Mouse (Mus musculus) liver, adult (tissue): ENCODE data around the gene Bbs9.

Experiments used
- GATA4 ChIP-seq: IDR thresholded peaks from 2 replicates; pipeline ENCODE4 v1.6.1; 2014; ENCODE audit warnings: mild to moderate bottlenecking, low read length; ENCODE audit not compliant: insufficient replicate concordance

The Bbs9 gene

DNA sequence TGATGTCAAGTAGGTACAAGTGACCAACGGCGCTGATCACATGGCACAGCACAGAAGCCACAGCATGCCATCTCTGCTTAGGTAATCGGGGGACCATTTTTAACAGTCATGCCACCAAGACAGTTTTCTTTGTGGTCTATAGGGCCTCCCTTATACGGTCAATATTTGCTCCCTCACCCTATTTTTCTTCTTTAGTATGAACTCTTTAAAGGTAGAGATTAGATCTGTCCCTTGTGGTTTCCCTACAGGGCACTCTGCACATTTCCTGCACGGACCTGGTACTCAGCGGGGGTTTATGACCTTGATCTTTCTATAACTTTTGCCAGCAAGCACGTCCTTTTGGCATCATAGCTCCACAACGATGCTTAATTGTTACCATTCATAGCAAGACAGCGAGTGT, 316.2 kb downstream of the Bbs9 start:
- no peak for TF ChIP-seq GATA4

DNA sequence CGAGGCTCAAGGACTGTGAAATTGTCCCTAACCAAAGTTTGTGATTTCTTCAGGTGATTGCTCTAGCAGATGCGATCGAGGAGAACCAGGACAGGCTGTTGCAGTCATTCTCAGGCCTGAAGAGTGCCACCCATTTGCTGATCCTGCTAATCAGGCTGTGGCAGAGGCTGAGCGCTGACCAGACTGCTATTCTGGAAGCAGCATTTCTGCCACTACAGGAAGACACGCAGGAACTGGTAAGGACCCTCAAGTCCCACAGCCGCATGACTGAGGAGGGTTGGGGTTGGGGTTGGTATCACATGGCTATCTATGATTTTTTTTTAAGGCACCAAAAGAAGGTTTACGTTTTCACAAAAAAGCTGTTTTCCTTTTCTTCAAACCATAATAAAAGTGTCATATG, 318.2 kb downstream of the Bbs9 start:
- no peak for TF ChIP-seq GATA4

DNA sequence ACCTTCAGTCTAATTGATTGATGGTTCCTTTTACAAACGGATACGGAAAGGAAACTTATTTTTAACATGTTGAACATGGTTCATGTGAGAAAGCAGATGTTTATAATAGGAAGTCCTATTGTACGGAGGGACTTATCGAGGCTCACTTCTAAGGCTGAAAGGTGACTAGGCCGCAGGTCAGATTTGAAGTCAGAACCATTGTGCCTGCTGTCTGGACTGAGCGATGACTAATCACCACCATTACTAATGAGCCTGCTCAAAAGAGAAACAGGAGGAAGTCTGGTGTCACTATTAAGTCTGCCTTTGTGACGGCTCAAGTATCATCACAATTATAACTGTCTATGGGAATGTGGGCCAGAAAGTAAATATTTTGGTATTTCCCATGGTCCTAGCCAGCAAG, 325.2 kb downstream of the Bbs9 start:
- TF ChIP-seq GATA4, result peak; percentile 69; the same call in 1 of the 2 replicates

DNA sequence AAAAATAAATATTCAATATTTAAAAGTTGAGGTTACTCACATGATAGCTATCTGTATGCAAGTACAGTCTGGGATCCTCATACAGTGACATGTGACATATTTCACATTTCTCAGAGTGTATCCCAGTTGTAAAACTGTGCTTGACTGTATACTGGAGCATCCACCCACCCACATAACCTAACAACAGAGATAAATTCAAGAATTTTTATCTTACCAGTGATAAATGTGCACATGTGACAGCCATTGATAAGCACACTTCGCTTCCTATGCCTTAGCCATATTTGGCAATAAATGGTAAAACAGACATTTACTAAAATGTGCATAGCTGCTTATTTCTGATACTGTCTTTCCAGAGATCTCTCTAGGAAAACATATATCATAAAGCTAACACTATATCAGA, 330.5 kb downstream of the Bbs9 start:
- TF ChIP-seq GATA4, result no peak

DNA sequence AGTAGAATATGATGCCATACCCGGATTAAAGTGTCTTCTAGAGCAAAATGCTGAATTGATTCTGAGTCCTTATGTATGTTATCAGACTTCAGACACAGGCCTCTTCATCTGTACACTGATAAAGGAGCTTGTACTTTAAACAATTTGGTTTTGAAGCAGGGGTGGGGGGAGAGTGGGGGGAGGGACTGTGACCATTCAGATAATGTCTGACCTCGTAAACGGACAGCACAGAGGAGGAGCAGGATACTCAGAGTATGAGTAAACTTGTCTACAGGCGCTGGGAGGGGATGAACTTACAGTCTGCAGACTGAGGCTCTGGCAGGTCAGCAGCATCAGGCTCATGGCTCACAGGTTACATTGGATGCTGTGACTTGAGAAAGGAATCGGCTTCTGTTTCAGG, 331.0 kb downstream of the Bbs9 start:
- TF ChIP-seq GATA4, result no peak

DNA sequence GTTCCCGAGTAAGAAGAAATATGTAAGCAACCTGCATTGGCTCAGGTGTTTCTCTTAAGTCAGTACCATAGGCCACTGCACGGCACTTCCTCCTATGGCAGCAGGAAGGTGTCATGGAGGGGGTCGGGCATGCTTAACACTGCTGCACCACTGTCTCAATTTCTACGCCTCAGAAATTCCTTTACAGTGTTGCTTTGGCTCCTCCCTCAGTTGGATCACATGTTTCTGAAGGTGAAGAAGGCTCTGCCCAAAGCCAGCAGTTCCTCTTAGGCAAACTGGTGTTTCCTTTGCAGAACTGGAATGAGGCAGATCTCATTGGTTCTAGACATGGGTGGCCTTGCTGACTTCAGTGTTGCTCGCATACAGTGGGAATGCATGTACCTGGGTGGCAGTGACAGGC, 332.2 kb downstream of the Bbs9 start:
- TF ChIP-seq GATA4, result no peak

DNA sequence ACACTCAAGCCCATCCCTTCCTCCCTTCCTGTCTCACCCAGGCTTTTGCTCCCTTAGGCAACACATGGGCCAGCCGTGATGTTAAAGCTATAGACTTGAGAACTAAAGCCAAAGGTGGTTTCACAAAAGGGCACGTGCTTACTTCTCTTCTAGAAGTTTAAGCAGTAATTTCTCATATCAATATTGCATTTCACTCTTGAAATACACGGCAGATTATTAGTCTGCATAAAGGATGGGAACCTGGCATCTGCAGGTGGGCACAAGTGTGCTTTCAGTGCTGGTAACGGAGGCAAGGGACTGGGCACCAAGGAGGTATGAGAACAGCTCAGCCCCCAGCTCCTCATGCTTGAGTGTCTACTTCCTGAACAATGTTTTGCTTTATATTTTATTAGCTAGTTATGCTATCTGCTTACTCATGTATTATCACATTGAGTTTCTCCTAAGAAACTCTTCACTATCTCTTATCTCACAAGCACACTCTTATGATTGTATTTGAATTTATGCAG, 334.2 kb downstream of the Bbs9 start:
- TF ChIP-seq GATA4, result no peak

DNA sequence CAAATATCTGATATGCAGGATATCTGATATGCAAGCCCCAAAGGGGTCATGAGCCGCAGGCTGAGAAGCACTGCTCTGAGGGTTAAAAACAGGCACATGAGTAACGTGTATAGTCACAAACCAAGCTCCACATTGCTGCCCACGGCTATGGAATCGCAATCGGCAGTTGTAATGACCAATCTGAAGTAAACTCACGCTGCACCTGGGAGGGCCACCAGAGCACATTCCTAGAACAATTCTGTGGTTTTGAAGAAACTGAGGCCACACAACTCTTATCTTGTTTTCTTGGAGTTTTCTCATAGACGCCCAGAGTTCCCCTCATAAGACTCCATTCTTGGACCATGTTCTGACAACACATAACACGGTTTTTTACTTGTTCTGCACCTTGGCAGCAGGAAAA, 334.9 kb downstream of the Bbs9 start:
- TF ChIP-seq GATA4, result no peak

DNA sequence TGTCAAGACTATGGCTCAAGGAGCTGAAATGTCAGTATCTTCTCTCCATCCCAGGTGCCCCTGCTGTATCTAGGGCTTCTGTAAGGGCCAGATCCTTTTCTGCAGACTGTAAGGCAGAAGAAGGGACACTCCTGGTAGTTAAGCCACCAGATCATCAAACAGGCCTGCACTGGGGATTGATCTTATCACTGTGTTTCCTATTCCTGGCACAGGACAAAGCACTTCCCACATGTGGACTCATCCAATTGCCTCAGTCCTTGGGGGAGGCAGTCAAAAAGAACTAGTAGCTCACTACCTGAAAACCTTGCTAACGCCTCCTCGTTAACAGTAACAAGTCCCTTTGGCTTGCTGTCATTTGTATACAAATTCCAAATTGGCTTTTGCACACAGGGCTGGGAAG, 336.4 kb downstream of the Bbs9 start:
- TF ChIP-seq GATA4, result no peak

DNA sequence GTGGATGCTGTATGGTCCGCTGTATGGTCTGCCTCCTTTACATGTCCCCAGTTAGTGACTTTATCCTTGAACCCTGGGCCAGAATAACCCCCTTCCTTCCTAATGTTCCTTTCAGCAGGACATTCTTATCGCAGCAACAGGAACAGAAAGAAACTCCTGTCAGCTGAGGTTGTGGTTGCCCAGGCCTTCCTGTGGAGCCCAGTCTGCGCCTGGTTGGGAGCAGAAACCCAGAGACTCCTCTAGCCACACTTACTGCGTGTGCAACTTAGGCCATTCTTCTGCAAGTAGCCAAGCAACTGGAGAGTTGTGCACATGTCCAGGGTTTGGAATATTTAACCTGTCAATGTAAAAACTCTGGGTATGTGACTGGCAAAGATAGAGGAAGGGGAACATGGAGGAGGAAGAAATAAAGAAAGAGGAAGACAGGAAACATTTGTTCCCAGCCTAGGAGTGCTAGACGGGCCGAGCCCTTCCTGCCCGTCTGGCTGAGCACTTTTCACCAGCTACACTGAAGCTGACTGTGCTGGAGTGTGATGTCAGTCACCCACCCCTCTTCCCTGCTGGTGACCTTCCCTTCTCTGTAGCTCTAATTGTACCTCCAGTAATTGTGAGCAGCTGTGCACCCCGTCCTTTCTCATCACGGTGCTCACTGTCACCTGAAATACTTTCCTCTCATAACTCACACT, 339.0 kb downstream of the Bbs9 start:
- no peak for TF ChIP-seq GATA4

DNA sequence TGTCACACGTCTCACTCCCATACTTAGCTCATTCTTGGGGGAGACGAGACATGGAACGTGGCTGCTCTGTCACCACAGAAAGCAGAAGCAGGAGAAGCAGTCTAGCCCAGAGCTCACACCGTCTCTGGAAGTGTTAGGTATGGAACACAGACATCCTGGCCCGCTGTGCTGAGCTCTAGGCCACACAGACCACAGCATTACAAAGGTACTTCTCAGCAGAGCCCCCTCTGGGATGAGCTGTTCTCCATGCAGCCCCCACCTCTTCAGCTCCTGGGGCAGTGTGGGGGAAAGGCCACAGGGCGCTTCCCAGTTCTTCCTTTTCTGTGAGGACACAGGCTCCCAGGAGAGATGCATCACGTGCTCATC, 339.6 kb downstream of the Bbs9 start:
- no peak for TF ChIP-seq GATA4

DNA sequence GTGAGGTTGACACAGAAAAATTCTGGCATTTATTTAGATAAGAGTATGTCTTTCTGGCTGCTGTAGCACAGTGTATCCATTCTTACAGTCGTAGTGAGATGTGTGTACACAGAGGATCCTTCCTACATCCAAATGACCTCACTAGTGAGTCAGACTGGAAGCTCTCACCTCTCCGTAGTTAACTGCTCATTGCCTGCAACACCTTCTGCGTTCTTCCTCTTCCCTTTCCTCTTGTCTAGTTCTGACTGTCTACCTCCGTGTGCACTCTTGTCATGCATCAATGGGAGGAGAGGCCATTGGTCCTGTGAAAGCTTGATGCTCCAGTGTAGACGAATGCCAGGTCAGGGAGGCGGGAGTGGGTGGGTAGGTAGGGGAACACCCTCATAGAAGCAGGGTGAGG, 344.0 kb downstream of the Bbs9 start:
- no peak for TF ChIP-seq GATA4

DNA sequence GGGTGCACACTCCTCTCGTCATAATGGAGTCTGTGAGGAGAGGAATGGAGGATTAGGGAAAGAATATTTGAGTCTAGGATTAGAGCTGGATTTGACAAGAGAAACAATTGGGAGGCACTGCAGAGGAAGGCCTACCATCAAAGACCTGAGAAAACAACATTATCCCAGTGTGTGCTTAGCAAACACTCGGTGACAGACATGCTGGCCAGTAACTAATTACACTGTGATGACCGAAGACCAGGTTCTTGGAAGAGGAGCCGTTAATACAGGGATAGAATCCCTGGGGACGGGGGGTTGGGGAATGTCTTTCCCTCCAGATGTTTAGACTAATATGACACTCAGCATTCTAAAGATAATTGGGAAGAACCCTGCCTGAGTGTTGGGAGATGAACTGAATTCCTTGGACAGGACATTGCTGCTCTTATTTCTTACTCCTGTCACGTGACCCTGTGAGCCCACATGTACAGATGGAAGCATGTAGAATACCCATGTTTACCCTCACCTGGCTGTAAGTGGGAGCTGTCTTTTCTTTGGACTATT, 345.2 kb downstream of the Bbs9 start:
- TF ChIP-seq GATA4, result no peak

DNA sequence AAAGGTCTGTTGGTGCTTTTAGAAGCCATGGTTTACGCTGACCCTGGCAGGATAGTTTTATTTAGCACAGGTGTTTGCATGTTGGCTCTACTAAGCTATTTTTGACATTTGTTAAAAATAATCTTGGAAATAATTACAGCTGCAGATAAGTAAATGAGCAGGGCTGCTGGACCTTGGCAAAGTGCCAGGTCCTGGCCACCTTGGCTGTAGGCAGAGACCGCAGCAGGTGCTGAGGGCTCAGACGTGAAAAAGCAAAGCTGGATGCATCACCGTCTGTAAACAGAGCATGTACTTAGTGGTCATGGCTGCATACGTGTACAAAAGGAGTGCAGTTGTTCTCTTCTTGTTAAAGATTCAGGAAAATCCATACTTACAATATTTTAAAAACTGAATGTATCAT, 347.3 kb downstream of the Bbs9 start:
- TF ChIP-seq GATA4, result no peak

DNA sequence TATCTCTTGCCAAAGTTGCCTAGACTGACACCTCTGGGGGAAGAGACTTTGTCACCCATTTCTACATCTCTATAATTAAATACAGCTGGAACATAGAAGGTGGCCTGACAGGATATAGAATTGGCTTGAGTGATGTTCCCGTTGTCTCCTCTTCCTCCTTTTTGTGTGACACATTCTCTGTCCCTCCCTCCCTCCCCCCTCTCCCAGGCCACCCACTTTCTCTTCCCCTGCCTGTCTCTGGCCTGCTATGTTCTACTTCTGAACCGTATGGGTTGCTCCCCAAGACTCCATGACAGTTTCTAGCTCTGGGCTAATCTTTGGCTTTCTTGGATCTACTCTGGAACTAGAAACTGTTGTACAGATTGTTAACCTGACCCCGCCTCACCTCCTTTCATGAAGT, 348.3 kb downstream of the Bbs9 start:
- no peak for TF ChIP-seq GATA4

DNA sequence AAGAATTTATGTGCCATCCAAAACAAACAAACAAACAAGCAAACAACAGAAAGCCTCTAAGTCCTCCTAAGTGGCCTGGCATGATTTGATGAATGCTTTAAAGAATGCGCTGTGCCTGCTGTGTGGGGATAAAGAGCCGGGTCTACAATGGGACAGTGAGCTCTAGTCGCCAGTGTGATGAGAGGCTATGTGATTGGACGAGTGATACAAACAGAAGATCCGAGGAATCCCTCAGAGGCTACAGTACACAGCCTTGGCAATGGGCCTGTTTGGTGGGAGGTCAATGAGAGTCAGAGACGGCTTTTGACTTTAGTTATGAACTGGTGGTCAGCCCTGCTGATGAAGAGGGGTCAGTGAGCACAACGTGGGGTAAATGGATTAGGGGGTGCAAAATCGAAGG, 349.4 kb downstream of the Bbs9 start:
- no peak for TF ChIP-seq GATA4

DNA sequence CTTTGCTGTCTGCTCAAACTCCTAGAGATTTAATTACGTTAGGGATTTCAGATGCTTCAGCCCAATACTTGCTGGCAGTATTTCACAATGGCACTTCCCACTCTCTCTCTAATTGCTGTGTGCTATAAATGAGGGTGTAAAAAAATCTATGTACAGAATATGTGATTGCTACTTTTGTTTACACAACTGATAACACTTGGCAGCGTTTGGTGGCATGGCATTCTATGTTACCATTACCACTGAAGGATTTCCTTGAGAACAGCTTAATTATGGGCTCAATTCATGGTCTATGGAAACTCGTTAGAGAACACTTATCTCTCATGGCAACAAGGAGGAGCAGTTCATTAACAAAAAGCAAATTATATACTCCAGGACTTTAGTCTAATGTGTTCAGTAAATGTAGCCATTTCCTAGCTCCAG, 351.1 kb downstream of the Bbs9 start:
- TF ChIP-seq GATA4, result no peak
